Mouse (Mus musculus) heart, embryonic 13.5 days (tissue): Measurements from ENCODE around the gene Fto. TPM values are rescaled to one million over a fixed set of nuclear protein-coding genes. Genes with fewer than 3 reads are reported as not detected.

Experiments
- ATAC-seq: fragments of 200-750 bp; cut with Nextera tagmentation; 2 replicates; pipeline ENCODE4 v1.8.0; 2017; ENCODE audit warnings: moderate TSS enrichment; ENCODE audit not compliant: insufficient number of reproducible peaks, low FRiP score, low TSS enrichment; ENCODE audit errors: extremely low read depth
- H3K27ac ChIP-seq: fragments of 300-500 bp; sonication (generic); replicated peaks from 2 replicates; pipeline ENCODE4 v1.5.1; 2015; ENCODE audit warnings: moderate library complexity, mild to moderate bottlenecking, inconsistent platforms
- H3K27me3 ChIP-seq: fragments of 300-500 bp; sonication (generic); replicated peaks from 2 replicates; pipeline ENCODE4 v1.6.1; 2015; ENCODE audit warnings: mild to moderate bottlenecking, inconsistent platforms
- H3K36me3 ChIP-seq: fragments of 300-500 bp; sonication (generic); 2 replicates; pipeline ENCODE4 v1.6.1; 2015; ENCODE audit warnings: mild to moderate bottlenecking, inconsistent platforms
- H3K4me1 ChIP-seq: fragments of 300-500 bp; sonication (generic); 2 replicates; pipeline ENCODE4 v1.6.1; 2015; ENCODE audit warnings: inconsistent platforms
- H3K4me2 ChIP-seq: fragments of 300-500 bp; sonication (generic); 2 replicates; pipeline ENCODE4 v1.6.1; 2015; ENCODE audit warnings: inconsistent platforms, mild to moderate bottlenecking, moderate library complexity
- H3K4me3 ChIP-seq: fragments of 300-500 bp; sonication (generic); 2 replicates; pipeline ENCODE4 v1.5.1; 2015; ENCODE audit warnings: moderate library complexity, mild to moderate bottlenecking, inconsistent platforms
- H3K9ac ChIP-seq: fragments of 300-500 bp; sonication (generic); 2 replicates; pipeline ENCODE4 v1.6.1; 2015; ENCODE audit warnings: inconsistent platforms, mild to moderate bottlenecking, moderate library complexity
- H3K9me3 ChIP-seq: fragments of 300-500 bp; sonication (generic); 2 replicates; pipeline ENCODE4 v1.6.1; 2016; ENCODE audit warnings: inconsistent platforms
- WGBS: fragments of 180-500 bp; shearing (Covaris S2); methylation state at CpG from one replicate; pipeline ENCODE4 v1.1.7; 2015; ENCODE audit warnings: mixed read lengths; 5-methylcytosine and 5-hydroxymethylcytosine counted together
- polyA plus RNA-seq: library from polyadenylated mRNA; unstranded; fragments of >200 nt; fragmentation: Nextera tagmentation; extraction: Ambion mirVana; gene quantifications from 2 replicates; pipeline ENCODE4 v1.2.1, GENCODE M21; 2015

Fto gene
- polyA plus RNA-seq, 1 experiment from 2014 or later = 64.3 TPM

DNA sequence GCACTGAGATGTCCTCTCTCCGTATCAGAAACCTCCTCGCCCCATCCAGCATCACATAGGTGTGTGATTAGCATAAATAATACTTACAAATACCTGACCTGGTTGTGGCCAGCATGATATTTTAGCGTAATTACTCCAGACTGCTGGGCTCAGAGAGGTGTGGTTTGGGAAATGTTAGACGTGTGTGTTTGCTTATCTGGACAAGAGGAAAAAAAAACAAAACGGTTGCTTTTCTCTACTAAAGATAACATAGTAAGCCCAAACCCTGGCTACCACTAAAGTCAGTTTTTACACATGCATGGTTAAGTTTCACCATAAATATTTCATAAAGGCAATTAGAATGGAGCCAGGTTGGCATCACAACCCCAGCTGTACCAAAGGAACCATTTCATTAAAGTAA is 221.4 kb downstream of the Fto start:
- Histone ChIP-seq H3K36me3 (no peaks in the 10 kb centered on the region), H3K9me3 (no peaks in the 10 kb centered on the region), H3K9ac (no peak overlapping the region), H3K27ac (no peak overlapping the region), H3K4me2 (no peak overlapping the region), H3K27me3 (no peaks in the 10 kb centered on the region), H3K4me3 (no peak overlapping the region), H3K4me1 (peaks cover 24% of the 10 kb centered on the region)
- ATAC-seq = no peak
- 54% methylated on average over 5 of the region's 5 CpGs for WGBS

DNA sequence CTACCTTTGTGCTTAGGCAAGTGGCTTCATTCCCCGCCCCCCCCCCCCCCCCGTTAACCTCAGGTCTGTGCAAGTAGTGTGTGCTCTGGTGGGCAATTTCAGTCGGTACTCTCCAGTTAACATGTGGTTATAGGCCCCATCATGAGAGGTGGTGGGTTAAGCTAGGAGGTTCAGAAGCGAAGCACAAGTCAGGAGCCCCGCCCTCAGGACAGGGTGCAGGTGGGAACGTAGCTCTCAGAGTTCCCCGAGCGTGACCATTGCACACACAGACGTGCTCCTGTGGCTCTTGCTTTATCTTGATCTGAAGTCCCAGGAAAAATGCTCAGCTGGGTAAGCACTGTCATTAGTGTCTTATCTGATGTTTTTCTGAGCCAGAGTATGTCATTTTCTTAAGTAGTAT is 224.8 kb downstream of the Fto start:
- Histone ChIP-seq H3K4me3 (no peak overlapping the region), H3K27me3 (no peaks in the 10 kb centered on the region), H3K9ac (no peak overlapping the region), H3K4me2 (no peak overlapping the region), H3K9me3 (no peaks in the 10 kb centered on the region), H3K36me3 (no peaks in the 10 kb centered on the region), H3K27ac (no peak overlapping the region), H3K4me1 (peaks cover 28% of the 10 kb centered on the region)
- WGBS = 81% methylated on average over 9 of the region's 9 CpGs
- ATAC-seq = no peak

DNA sequence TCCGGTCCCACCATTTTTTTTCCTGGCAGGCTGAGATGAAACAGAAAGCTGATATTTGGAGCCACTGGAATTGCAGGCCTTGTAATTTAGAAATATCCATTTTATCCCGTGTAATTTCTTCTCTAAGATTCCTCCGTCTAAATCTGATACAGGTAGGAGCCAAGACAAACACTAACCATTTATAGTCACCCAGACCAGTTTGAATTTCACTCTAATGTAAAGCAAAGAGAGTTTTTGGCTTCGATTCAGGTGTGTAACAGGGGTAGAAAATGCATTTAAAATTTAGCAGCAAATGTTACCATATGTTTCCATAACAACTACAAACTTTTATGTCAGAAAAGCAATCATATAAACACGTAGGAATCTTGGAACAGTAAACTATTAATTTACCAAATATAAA is 225.6 kb downstream of the Fto start:
- Histone ChIP-seq H3K4me3 (no peak overlapping the region), H3K27me3 (no peaks in the 10 kb centered on the region), H3K4me1 (peaks cover 28% of the 10 kb centered on the region), H3K9ac (no peak overlapping the region), H3K9me3 (no peaks in the 10 kb centered on the region), H3K27ac (no peak overlapping the region), H3K36me3 (no peaks in the 10 kb centered on the region), H3K4me2 (no peak overlapping the region)
- ATAC-seq = no peak
- WGBS = 72% methylated on average over 5 of the region's 5 CpGs

DNA sequence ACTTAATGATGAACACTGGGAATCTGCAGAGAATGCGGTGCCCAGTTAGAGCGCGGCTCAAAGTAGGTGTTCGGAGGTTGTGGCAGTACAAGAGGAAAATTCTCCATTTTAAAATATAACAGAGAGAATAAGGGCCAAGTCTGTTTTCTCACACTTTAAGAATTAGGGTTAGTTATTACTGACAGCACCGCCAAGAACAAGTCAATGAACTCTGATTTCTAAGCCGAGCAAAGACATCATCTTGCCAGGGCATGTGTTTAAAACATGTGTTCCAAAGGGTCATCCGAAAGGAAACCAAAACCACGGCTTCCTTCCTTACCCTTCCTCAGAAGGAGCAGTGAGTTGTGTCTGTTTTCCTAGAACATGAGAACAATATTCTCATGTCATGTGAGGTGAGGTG is 226.3 kb downstream of the Fto start:
- Histone ChIP-seq H3K27ac (no peak overlapping the region), H3K9ac (no peak overlapping the region), H3K36me3 (no peaks in the 10 kb centered on the region), H3K4me1 (peaks cover 28% of the 10 kb centered on the region), H3K4me3 (no peak overlapping the region), H3K9me3 (no peaks in the 10 kb centered on the region), H3K4me2 (no peak overlapping the region), H3K27me3 (no peaks in the 10 kb centered on the region)
- WGBS = 89% methylated on average over 8 of the region's 8 CpGs
- ATAC-seq = no peak

DNA sequence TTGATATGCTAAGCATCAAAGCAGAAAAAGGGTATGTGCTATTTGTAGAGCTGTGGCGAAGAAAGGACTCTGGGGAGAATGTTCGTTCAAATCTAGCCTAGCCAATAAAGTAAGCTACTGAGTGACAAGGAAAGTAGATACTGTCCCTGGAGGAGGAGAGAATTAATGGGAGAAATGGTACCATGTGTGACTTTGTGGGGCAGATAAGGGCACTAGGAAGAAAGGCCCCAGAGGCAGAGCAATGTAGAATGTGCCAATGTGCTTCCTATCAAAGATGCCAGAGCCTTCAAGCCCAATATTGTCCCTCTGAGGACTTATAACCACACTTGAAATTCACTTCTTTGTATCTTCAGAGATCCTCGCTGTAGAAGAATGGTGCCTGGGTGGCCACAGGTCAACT is 227.9 kb downstream of the Fto start:
- 53% methylated on average over 3 of the region's 3 CpGs for WGBS
- Histone ChIP-seq H3K36me3 (no peaks in the 10 kb centered on the region), H3K9me3 (no peaks in the 10 kb centered on the region), H3K4me3 (no peak overlapping the region), H3K4me2 (no peak overlapping the region), H3K27me3 (no peaks in the 10 kb centered on the region), H3K9ac (no peak overlapping the region), H3K4me1 (peaks cover 40% of the 10 kb centered on the region), H3K27ac (no peak overlapping the region)
- ATAC-seq = no peak

DNA sequence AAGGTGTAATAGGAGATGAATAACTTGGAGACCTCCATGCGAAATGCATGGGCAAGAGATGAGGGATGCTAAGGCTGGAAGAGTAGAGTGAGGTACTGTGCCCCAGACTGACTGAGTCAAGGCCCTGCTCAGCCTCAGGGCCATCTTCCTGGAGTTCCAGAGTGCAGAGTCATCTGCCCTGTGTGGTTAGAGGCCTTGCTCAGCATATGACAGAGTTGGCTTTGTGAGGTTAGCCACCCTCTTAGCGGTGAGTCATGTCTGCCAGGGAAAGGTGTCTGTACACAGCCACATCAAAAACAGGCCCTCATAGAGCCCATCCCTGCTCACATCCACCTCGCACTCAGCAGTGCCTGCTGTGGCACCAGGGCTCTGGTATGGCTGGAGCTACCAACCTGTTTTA is 232.2 kb downstream of the Fto start:
- Histone ChIP-seq H3K4me2 (no peak overlapping the region), H3K4me3 (no peak overlapping the region), H3K9ac (no peak overlapping the region), H3K36me3 (no peaks in the 10 kb centered on the region), H3K27me3 (no peaks in the 10 kb centered on the region), H3K4me1 (peaks cover 34% of the 10 kb centered on the region), H3K9me3 (no peaks in the 10 kb centered on the region), H3K27ac (no peak overlapping the region)
- 74% methylated on average over 3 of the region's 3 CpGs for WGBS
- no peak for ATAC-seq

DNA sequence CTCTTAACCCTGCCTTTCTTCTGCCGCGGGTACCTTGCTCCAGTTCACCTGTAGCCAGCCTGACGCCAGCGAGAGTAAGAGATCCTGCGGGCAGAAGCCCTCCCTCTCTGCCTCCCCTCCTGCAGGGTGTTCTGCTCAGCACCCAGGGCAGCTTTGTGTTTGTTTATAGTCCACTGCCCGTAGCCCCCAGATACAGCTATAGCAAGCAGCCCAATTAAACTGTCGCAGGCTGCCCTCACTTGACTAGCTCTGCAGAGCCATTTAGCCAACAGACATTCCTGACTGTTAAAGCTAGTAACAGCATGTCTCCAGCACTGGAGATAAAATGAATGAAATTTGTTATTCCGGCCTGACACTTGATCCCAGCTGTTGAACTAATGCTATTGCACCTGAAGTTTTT is 233.3 kb downstream of the Fto start:
- WGBS = 43% methylated on average over 8 of the region's 8 CpGs
- no peak overlapping the region for H3K27ac ChIP-seq
- ATAC-seq = no peak

DNA sequence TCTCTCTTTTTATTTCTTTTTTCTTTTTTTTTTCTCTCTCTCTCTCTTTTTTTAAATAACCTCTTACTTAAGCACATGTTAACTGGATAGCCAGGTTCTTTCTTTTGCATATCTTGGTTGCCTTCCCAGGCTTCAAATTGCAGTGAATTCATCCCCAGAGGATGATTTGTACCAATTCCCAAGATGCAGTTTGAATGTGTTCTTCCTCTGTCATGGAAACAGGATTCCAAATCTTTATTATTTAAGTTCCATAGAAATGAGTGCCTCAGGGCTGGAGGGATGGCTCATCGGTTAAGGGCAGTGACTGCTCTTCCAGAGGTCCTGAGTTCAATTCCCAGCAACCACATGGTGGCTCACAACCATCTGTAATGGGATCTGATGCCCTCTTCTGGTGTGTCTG is 236.8 kb downstream of the Fto start:
- Histone ChIP-seq H3K4me3 (no peak overlapping the region), H3K27ac (no peak overlapping the region), H3K9me3 (no peaks in the 10 kb centered on the region), H3K4me2 (no peak overlapping the region), H3K9ac (no peak overlapping the region), H3K4me1 (peaks cover 58% of the 10 kb centered on the region), H3K27me3 (no peaks in the 10 kb centered on the region), H3K36me3 (no peaks in the 10 kb centered on the region)
- no peak for ATAC-seq
- 93% methylated on average over 1 of the region's 1 CpGs for WGBS

More for the DNA sequence above, 233.3 kb downstream of the Fto start:
- Histone ChIP-seq H3K4me1 (peaks cover 33% of the 10 kb centered on the region), H3K4me2 (no peak overlapping the region), H3K27me3 (no peaks in the 10 kb centered on the region), H3K4me3 (no peak overlapping the region), H3K9ac (no peak overlapping the region), H3K9me3 (no peaks in the 10 kb centered on the region), H3K36me3 (no peaks in the 10 kb centered on the region)

DNA sequence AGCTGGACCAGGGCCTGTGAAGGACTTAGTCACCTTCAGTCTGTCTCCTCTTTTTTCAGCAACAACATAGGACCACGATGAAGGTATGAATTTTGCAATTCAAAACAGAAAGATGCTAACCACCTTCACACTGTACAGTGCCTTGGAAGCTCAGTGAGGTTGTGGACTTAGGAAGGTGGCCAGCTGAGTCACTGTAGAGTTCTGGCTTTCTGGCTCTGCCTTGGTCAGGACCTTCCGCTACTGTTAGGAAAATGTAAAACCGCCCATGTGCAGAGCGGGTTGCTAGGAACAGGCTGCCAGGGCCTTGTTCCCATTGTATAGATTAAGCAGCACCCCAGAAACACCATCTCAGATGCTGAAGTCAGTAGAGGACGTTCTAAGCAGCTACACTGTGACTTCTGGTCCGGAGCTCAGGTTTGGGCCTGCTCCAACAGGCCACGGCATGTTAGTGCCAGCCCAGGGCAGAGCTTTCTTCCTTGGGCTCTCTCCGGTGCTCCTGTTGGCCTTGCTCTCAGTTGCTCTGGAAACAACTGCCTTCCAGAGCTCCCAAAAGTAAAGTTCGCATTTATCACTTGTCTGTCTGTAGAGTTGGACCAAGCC is 237.9 kb downstream of the Fto start:
- no peak overlapping the region for H3K4me2 ChIP-seq
- H3K27me3 ChIP-seq = no peaks in the 10 kb centered on the region
- 71% methylated on average over 9 of the region's 9 CpGs for WGBS
- H3K4me3 ChIP-seq = no peak overlapping the region
- H3K36me3 ChIP-seq = no peaks in the 10 kb centered on the region
- no peak for ATAC-seq
- no peak overlapping the region for H3K9ac ChIP-seq
- H3K27ac ChIP-seq = 0 out of 2 replicates have a peak overlapping the region, but pooled peaks have one; percentile 7
- H3K9me3 ChIP-seq = no peaks in the 10 kb centered on the region
- peaks cover 58% of the 10 kb centered on the region for H3K4me1 ChIP-seq

DNA sequence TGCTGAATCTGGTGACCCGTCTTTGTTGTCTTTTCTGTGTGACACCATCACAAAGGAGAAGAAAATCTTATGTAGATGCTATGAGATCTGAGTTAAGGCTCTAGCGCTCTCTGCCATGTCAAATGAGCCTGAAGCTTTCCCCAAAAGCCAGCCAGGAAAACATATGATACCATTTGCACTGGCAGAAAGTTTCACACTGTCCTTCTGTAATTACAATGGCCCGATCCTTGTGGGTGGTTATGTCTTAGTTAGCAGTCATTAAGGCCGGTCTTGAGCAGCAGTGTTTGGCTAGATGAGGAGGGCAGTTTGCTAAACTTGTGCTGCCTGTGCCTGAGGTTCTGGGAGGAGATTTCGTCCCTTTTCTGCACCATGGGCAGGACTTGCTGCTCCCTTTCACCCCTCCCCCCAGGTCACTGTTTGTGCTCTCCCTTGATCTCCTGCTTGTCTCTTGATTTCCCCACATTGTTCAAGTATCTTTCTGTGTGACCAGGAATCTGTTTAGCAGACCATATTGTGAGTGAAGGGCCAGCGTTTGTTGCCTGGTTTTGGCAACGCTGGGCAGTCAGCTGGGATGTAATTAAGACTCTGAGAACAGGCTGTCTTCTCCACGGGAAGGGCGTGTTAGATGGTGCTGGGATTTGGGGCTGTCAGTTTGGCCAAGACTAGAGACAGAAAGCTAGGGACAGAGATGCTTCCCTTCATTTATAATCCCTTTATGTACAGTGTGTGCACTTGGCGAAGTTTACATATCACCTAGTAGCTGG is 238.6 kb downstream of the Fto start:
- no peak for ATAC-seq
- Histone ChIP-seq H3K27me3 (no peaks in the 10 kb centered on the region), H3K27ac (0 out of 2 replicates have a peak overlapping the region, but pooled peaks have one; percentile 7), H3K4me3 (no peak overlapping the region), H3K9me3 (no peaks in the 10 kb centered on the region), H3K4me2 (no peak overlapping the region), H3K36me3 (no peaks in the 10 kb centered on the region), H3K9ac (no peak overlapping the region), H3K4me1 (peaks cover 53% of the 10 kb centered on the region)
- WGBS = 53% methylated on average over 10 of the region's 10 CpGs

DNA sequence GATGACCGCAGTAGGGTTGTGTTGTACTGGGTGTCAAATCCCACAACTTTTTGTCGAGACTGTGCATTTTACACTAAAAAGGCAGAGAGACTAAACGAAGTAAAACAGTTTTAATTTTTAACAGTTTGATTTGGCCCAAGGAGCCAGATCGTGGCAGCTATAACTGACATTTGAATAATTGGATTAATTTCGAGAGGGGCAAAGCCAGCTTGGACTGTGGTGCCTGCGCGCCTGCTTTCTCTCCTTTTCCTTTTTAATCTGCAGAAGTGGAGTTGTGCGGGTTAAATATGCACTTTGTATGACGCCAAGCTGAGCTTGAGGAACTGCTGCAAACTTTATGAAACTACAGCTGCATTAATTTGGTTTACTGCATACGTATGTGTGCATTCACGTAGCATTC is 239.3 kb downstream of the Fto start:
- no peak overlapping the region for H3K4me2 ChIP-seq
- peaks cover 56% of the 10 kb centered on the region for H3K4me1 ChIP-seq
- H3K36me3 ChIP-seq = no peaks in the 10 kb centered on the region
- H3K4me3 ChIP-seq = no peak overlapping the region
- no peak overlapping the region for H3K27ac ChIP-seq
- no peak overlapping the region for H3K9ac ChIP-seq
- H3K27me3 ChIP-seq = no peaks in the 10 kb centered on the region
- no peak for ATAC-seq
- 85% methylated on average over 11 of the region's 11 CpGs for WGBS
- no peaks in the 10 kb centered on the region for H3K9me3 ChIP-seq

DNA sequence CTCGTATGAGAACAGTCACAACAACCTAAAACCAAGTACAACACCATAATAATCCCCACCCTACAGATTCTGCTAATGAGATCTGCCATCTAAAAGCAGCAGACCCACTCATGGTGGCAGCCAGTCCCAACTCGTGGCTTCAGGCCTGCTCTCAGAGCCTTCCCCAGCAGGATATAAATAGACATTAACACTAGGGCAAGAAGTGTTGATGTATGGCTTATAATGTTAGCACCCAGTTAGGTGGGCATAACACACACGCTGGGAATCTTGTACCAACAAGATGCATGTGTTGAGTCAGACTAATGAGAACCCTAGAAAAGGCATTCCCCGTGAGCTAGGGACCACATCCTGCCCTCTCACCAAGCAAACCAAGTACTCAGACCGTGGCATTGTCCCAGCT is 240.1 kb downstream of the Fto start:
- ATAC-seq = no peak
- no peak overlapping the region for H3K4me3 ChIP-seq
- H3K27ac ChIP-seq = peak overlapping the region; percentile 61

More for the DNA sequence above, 240.1 kb downstream of the Fto start:
- no peaks in the 10 kb centered on the region for H3K36me3 ChIP-seq
- no peaks in the 10 kb centered on the region for H3K9me3 ChIP-seq
- no peak overlapping the region; the same call in 1 of the 2 replicates for H3K4me2 ChIP-seq
- no peaks in the 10 kb centered on the region for H3K27me3 ChIP-seq
- 37% methylated on average over 5 of the region's 5 CpGs for WGBS
- peaks cover 63% of the 10 kb centered on the region for H3K4me1 ChIP-seq
- H3K9ac ChIP-seq = no peak overlapping the region
